Mouse (Mus musculus) lung, adult 2 months (tissue): ENCODE measurements around the gene Tradd.

Source experiments
- CTCF ChIP-seq: fragments of 200-500 bp; IDR thresholded peaks from 2 replicates; pipeline ENCODE4 v1.5.1; 2011; ENCODE audit warnings: mild to moderate bottlenecking, low read length, control low read depth; ENCODE audit not compliant: insufficient read depth
- POLR2A ChIP-seq: fragments of 200-500 bp; IDR thresholded peaks from 2 replicates; pipeline ENCODE4 v1.6.1; 2011; ENCODE audit warnings: low read depth, mild to moderate bottlenecking, control low read depth, low read length, borderline replicate concordance; ENCODE audit errors: extremely low read depth

DNA sequence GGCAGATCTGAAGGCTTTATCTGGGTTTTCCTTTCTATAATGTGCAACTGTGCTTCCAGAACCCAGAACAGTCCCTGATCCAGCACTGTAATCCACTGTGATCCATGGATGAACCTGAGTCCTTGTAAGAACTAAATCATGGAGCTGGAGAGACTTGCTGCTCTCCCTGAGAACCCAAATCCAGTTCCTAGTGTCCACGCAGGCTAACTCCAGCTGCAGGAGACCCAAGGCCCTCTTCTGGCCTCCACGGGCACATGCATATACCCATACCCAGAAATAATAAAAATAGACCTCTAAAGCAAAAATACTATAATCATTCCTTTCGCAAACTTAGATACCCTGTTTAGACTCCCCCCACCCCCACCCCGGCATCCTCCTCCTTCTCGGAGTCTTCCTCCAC, 23.8 kb upstream of the Tradd start:
- TF ChIP-seq CTCF (no peak), POLR2A (no peak)
